Mouse (Mus musculus) heart, adult 10 weeks (tissue): Measurements from ENCODE around the gene Aurkc. TPM values are rescaled to one million over a fixed set of nuclear protein-coding genes. Genes with fewer than 3 reads are reported as not detected.

Source experiments
- polyA plus RNA-seq: library from polyadenylated mRNA; stranded (reverse); fragments of 350-450 nt; fragmentation: Illumina TruSeq; extraction: RNeasy Lipid Tissue Mini Kit (QIAGEN cat#74804); gene quantifications from one replicate; pipeline ENCODE4 v1.2.3, GENCODE M21; 2014; ENCODE audit warnings: low read depth, low replicate concordance

Aurkc gene
- polyA plus RNA-seq: not detected

GRCm38 (mm10) chr7:6995251-6995650 is at the start of gene Aurkc:
Aurkc (plus strand) TSS chr7:6995300.

Other genes with a start within 250 kb of the Aurkc start
- 5.6 TPM for gene Zfp954, start 126.2 kb downstream of the Aurkc start, polyA plus RNA-seq
- 0.37 TPM for gene Zfp773, start 141.5 kb downstream of the Aurkc start, polyA plus RNA-seq
- 1.1 TPM for gene Zfp418, start 176.0 kb downstream of the Aurkc start, polyA plus RNA-seq
- 2.0 TPM for gene Zfp772, start 214.7 kb downstream of the Aurkc start, polyA plus RNA-seq